Mouse (Mus musculus) erythroblast, embryonic 14.5 days (primary cell): ENCODE results near the gene Mrgprb4. TPM values are rescaled to one million over a fixed set of nuclear protein-coding genes. Genes with fewer than 3 reads are reported as not detected.

Experiments
- H3K27me3 ChIP-seq: 2 replicates; pipeline ENCODE4 v1.6.1; 2012; ENCODE audit warnings: inconsistent platforms; ENCODE audit not compliant: control insufficient read depth
- H3K36me3 ChIP-seq: 2 replicates; pipeline ENCODE4 v1.6.1; 2012; ENCODE audit warnings: mild to moderate bottlenecking, inconsistent platforms; ENCODE audit not compliant: control insufficient read depth
- H3K4me1 ChIP-seq: 2 replicates; pipeline ENCODE4 v1.6.1; 2012; ENCODE audit warnings: inconsistent platforms; ENCODE audit not compliant: control insufficient read depth
- H3K4me3 ChIP-seq: replicated peaks from 2 replicates; pipeline ENCODE3; 2012; ENCODE audit warnings: moderate library complexity, mild to moderate bottlenecking, inconsistent platforms
- H3K9me3 ChIP-seq: 2 replicates; pipeline ENCODE4 v1.6.1; 2012; ENCODE audit warnings: low read length, inconsistent platforms, mixed read lengths; ENCODE audit not compliant: control insufficient read depth
- GATA1 ChIP-seq: IDR thresholded peaks from 2 replicates; pipeline ENCODE4 v1.6.1; 2012; ENCODE audit warnings: low read length, inconsistent platforms, mixed read lengths
- TAL1 ChIP-seq: IDR thresholded peaks from 3 replicates; pipeline ENCODE4 v1.6.1; 2012; ENCODE audit warnings: low read length, inconsistent platforms, mixed read lengths
- polyA plus RNA-seq: library from polyadenylated mRNA; stranded (reverse); fragments of >175 nt; gene quantifications from 2 replicates; pipeline ENCODE4 v1.2.3, GENCODE M21; 2012

Gene Mrgprb4
- not detected in 2 replicates for polyA plus RNA-seq

DNA sequence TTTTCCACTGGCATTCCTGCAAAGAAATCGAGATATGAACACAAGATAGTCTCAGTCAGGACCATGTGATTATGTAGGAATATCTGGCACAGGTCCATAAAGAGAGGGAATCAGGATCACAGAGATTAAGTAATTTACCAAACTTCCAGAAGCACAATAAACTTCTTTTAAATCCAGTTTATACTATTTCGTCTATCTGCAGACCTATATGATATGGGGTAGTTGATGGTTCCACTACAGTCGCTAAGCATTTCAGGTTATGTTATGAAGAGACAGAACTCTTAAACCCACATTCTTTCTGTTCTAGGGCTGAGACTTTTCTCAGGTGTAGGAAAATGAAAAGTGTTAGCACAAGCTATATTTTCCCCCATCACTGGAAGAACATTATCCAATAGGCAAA is at the start of gene Mrgprb4:
Mrgprb4 (minus strand) TSS at position 101 of the 400 bp plus-strand sequence.
- no peaks in the 10 kb centered on the region for H3K4me1 ChIP-seq
- H3K4me3 ChIP-seq = no peak within 1 kb of the TSS
- TF ChIP-seq TAL1 (no peak), GATA1 (no peak)
- H3K9me3 ChIP-seq = no peaks in the 10 kb centered on the region
- H3K27me3 ChIP-seq = no peaks in the 10 kb centered on the region
- H3K36me3 ChIP-seq = no peaks in the 10 kb centered on the region

- TF ChIP-seq TAL1 = no peak
- no peak for TF ChIP-seq GATA1
- Histone ChIP-seq H3K36me3 (no peaks in the 10 kb centered on the region), H3K4me1 (no peaks in the 10 kb centered on the region), H3K4me3 (no peak overlapping the region), H3K9me3 (0 out of 2 replicates have a peak, but pooled peaks cover 2% of the 10 kb centered on the region), H3K27me3 (no peaks in the 10 kb centered on the region)
Observed at GRCm38 (mm10) chr7:48226114-48226513, 27.0 kb upstream of the Mrgprb4 start.

DNA sequence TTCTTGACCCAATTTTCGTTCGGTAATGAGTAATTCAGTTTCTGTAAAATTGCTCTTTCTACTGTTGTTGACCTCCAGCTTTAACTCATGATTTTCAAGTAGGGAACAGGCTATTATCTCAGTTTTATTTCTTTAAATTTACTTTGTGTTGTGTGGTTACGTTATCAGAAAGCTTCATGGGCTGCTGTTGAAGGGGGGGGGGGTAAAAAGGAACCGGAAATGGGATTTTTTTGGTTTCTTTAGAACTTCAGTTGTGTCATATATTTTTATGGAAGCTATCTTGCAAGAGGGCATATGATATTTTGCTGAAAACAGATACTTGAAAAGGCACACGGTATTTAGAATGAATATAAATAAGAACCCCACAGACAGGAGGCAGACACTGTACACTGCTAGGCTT is 26.0 kb upstream of the Mrgprb4 start:
- Histone ChIP-seq H3K9me3 (0 out of 2 replicates have a peak, but pooled peaks cover 2% of the 10 kb centered on the region), H3K4me1 (no peaks in the 10 kb centered on the region), H3K36me3 (no peaks in the 10 kb centered on the region), H3K27me3 (no peaks in the 10 kb centered on the region), H3K4me3 (no peak overlapping the region)
- TF ChIP-seq TAL1 (no peak), GATA1 (no peak)

DNA sequence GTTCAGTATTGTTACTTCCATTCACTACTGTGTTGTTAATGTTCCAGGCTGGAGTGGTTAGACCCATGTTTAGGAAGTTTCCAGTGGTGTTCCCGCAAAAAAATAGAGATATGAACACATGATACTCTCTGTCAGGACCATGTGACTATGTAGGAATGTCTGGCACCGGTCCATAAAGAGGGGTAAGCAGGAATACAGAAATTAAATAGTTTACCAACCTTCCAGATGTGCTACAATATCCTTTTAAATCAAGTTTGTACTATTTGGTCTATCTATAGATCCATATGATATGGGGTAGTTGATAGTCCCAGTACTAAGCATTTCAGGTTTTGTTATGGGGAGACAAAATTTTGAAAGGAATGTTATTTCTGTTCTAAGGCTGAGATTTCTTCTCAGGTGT is 30.2 kb downstream of the Mrgprb4 start, which contains the start of gene Mrgprb5:
Mrgprb5 (minus strand) TSS at position 101 of the 400 bp plus-strand sequence.
- H3K9me3 ChIP-seq = no peaks in the 10 kb centered on the region
- TF ChIP-seq TAL1 (no peak), GATA1 (no peak)
- H3K36me3 ChIP-seq = no peaks in the 10 kb centered on the region
- no peaks in the 10 kb centered on the region for H3K4me1 ChIP-seq
- no peaks in the 10 kb centered on the region for H3K27me3 ChIP-seq
- no peak within 1 kb of the TSS for H3K4me3 ChIP-seq

DNA sequence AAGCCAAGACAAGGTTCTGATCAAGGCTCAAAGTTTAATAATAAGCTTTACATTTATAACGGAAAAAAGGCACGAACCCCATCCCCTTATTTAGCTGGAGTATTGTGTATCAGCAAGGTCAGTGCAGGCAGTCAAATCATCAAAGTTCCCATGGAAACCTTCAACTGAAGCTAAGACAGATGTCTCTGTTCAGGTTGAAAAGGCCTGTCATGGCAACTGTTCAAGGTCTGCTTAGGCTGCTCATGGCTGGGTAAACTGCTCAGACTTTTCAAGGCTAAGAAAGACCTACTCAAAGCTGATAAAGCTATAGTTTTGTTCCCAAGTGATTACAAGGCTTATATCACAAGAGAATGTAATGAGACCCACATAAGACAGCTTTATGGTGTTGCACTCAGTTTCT is 31.6 kb downstream of the Mrgprb4 start:
- Histone ChIP-seq H3K36me3 (no peaks in the 10 kb centered on the region), H3K4me1 (no peaks in the 10 kb centered on the region), H3K27me3 (no peaks in the 10 kb centered on the region), H3K9me3 (no peaks in the 10 kb centered on the region), H3K4me3 (no peak overlapping the region)
- TF ChIP-seq GATA1 (no peak), TAL1 (no peak)

Other genes with a start within 250 kb of the Mrgprb4 start
- gene Mrgpra4, start 217.2 kb downstream of the Mrgprb4 start, polyA plus RNA-seq = not detected in 2 replicates
- not detected in 2 replicates for gene Mrgprx1, start 171.7 kb downstream of the Mrgprb4 start, polyA plus RNA-seq
- gene Mrgprb5, start 30.3 kb downstream of the Mrgprb4 start, polyA plus RNA-seq = not detected in 2 replicates
- 0.03 TPM in 1 of 2 replicates, not detected in the other for gene Mrgprb8, start 189.2 kb upstream of the Mrgprb4 start, polyA plus RNA-seq